Mouse (Mus musculus) forebrain, embryonic 14.5 days (tissue): ENCODE data around the gene Krtap5-4. TPM values are rescaled to one million over a fixed set of nuclear protein-coding genes. Genes with fewer than 3 reads are reported as not detected.

ENCODE experiments used
- ATAC-seq: fragments of 200-750 bp; cut with Nextera tagmentation; 2 replicates; pipeline ENCODE4 v1.8.0; 2017; ENCODE audit warnings: mild to moderate bottlenecking, moderate library complexity
- DNase-seq: peaks from one replicate; pipeline ENCODE4 v3.0.0-alpha.2; 2015; ENCODE audit warnings: low spot score
- H3K27ac ChIP-seq: fragments of 300-500 bp; sonication (generic); 2 replicates; pipeline ENCODE4 v1.5.1; 2014; ENCODE audit warnings: low read depth, mild to moderate bottlenecking, control low read depth, low read length, moderate library complexity
- H3K27me3 ChIP-seq: fragments of 300-500 bp; sonication (generic); replicated peaks from 2 replicates; pipeline ENCODE4 v1.6.1; 2014; ENCODE audit warnings: low read length, control low read depth, mixed read lengths; ENCODE audit not compliant: control insufficient read depth, insufficient read depth
- H3K36me3 ChIP-seq: fragments of 300-500 bp; sonication (generic); 2 replicates; pipeline ENCODE4 v1.6.1; 2014; ENCODE audit warnings: low read length, control low read depth; ENCODE audit not compliant: control insufficient read depth, insufficient read depth
- H3K4me1 ChIP-seq: fragments of 300-500 bp; sonication (generic); 2 replicates; pipeline ENCODE4 v1.6.1; 2014; ENCODE audit warnings: antibody characterized with exemption, low read length, control low read depth; ENCODE audit not compliant: control insufficient read depth, insufficient read depth
- H3K4me2 ChIP-seq: fragments of 300-500 bp; sonication (generic); 2 replicates; pipeline ENCODE4 v1.6.1; 2014; ENCODE audit warnings: mild to moderate bottlenecking, control low read depth, low read length
- H3K4me3 ChIP-seq: fragments of 300-500 bp; sonication (generic); 2 replicates; pipeline ENCODE4 v1.5.1; 2014; ENCODE audit warnings: low read depth, low read length, control low read depth
- H3K9ac ChIP-seq: fragments of 300-500 bp; sonication (generic); 2 replicates; pipeline ENCODE4 v1.6.1; 2014; ENCODE audit warnings: mild to moderate bottlenecking, low read length, control low read depth, moderate library complexity
- H3K9me3 ChIP-seq: fragments of 300-500 bp; sonication (generic); replicated peaks from 2 replicates; pipeline ENCODE4 v1.6.1; 2016; ENCODE audit warnings: low read length, control low read depth, mixed read lengths; ENCODE audit not compliant: control insufficient read depth
- WGBS: fragments of 180-500 bp; shearing (Covaris S2); extraction: QIAGEN DNeasy Blood & Tissue Kit; methylation state at CpG from one replicate; pipeline ENCODE4 v1.1.7; 2014; 5-methylcytosine and 5-hydroxymethylcytosine counted together
- polyA plus RNA-seq: library from polyadenylated mRNA; unstranded; fragments of >200 nt; fragmentation: Nextera tagmentation; extraction: Ambion mirVana; gene quantifications from 2 replicates; pipeline ENCODE4 v1.2.1, GENCODE M21; 2014

The Krtap5-4 gene
- polyA plus RNA-seq, 1 experiment from 2014 or later, result not detected

DNA sequence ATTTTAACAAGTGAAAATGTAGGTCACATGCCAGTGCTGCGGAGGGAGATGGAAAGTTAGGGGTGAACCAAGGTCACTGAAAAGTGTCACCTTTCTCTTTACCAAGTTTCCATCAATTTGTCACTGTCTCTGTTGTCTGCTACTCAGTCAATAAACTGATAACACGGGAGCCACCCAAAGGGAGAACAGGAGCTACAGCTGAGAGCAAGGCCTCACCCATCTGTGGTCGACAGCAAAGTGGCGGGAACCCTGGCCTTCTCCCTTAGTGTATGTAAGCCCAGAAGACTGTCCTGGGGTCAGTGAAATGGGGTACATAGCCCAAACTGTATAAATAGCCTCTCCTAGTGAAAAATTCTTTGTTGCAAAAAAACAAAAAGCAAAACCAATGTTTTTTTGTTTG is 44.2 kb downstream of the Krtap5-4 start:
- H3K4me1 ChIP-seq, result 0 out of 2 replicates have a peak, but pooled peaks cover 4% of the 10 kb centered on the region
- no peak overlapping the region for H3K4me2 ChIP-seq
- ATAC-seq, result no peak
- H3K4me3 ChIP-seq, result no peak overlapping the region
- H3K27ac ChIP-seq, result no peak overlapping the region
- H3K36me3 ChIP-seq, result no peaks in the 10 kb centered on the region
- no peaks in the 10 kb centered on the region for H3K27me3 ChIP-seq
- H3K9ac ChIP-seq, result no peak overlapping the region
- DNase-seq, result no peak
- WGBS, result 86% methylated on average over 4 of the region's 4 CpGs
- H3K9me3 ChIP-seq, result no peaks in the 10 kb centered on the region

DNA sequence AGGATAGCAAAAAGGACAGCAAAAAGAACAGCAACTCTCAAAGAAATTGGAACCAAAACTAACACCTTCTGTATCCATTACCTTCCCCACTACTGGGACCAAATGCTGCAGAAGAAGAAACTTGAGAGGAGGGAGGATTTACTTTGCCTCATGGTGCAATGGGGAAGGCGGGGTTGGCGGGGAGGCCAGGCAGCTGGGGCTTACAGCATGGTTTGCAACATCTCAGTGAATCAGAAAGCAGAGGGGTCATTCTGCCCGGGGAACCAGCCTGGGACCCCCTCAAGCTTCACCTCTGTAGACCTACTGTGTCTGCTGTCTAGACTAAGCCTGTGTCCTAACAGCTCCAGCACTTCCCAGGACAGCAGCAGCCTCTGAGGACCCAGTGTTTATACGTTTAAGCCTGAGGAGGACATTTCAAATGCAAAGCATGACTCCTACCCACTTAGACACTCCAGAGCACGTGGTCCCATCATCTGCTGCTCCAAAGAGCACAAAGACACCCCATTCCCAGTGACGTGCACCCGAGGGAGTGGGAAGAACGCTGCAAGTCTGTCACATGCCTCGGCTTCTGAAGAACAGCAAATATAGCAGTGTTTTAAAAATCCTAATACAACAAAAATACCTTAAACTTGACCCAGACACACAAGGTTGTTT is 46.1 kb downstream of the Krtap5-4 start:
- Histone ChIP-seq H3K4me2 (no peak overlapping the region), H3K9me3 (no peaks in the 10 kb centered on the region), H3K27ac (peak overlapping the region; percentile 17; the same call in 1 of the 2 replicates), H3K9ac (peak overlapping the region; percentile 17; the same call in 1 of the 2 replicates), H3K36me3 (no peaks in the 10 kb centered on the region), H3K27me3 (no peaks in the 10 kb centered on the region), H3K4me3 (no peak overlapping the region), H3K4me1 (0 out of 2 replicates have a peak, but pooled peaks cover 4% of the 10 kb centered on the region)
- ATAC-seq, result peak; percentile 87
- peak; percentile 77 for DNase-seq
- 26% methylated on average over 9 of the region's 9 CpGs for WGBS

DNA sequence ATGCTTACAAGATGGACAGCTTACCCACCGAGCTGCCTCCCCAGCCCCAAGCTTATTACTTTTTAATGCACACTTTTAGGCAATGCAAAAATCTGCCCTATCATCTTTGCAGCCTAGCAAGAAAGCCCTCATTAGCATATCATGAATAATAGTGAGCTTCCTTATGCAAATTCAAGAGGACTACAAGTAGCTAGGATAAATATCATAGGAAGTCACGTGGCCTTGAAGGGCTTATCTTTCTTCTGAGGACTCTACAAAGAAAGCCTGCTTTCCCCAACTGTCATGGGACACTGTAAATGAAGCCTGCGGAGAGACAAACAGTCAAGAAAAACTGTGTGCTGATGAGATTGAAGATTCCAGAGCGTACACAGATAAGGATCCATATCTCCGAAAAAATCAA is 48.2 kb downstream of the Krtap5-4 start:
- Histone ChIP-seq H3K4me2 (no peak overlapping the region), H3K36me3 (no peaks in the 10 kb centered on the region), H3K4me1 (0 out of 2 replicates have a peak, but pooled peaks cover 4% of the 10 kb centered on the region), H3K27ac (no peak overlapping the region), H3K9me3 (no peaks in the 10 kb centered on the region), H3K27me3 (no peaks in the 10 kb centered on the region), H3K4me3 (no peak overlapping the region), H3K9ac (no peak overlapping the region)
- 63% methylated on average over 5 of the region's 5 CpGs for WGBS
- peak; percentile 68 for ATAC-seq
- DNase-seq, result peak; percentile 65

DNA sequence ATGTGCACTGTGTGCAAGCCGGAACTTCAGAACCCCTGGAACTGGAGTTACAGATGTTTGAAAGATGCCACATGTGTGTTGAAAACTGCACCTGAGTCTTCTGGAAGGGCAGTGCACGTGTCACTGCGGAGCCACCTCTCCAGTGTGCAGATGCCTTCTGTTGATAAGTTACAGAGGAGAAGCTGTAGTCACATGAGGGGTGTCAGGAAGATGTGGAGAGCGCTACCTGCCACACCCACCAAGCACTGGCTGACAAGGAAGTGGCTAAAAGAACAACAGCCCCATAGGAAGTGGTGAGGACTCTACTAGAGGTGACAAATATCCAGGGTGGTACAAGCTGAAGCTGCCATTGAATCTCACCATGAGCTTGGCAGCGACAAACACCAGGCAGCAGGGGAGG is 50.5 kb downstream of the Krtap5-4 start:
- Histone ChIP-seq H3K36me3 (no peaks in the 10 kb centered on the region), H3K9ac (no peak overlapping the region), H3K4me1 (0 out of 2 replicates have a peak, but pooled peaks cover 4% of the 10 kb centered on the region), H3K9me3 (no peaks in the 10 kb centered on the region), H3K27me3 (no peaks in the 10 kb centered on the region), H3K4me3 (no peak overlapping the region), H3K4me2 (no peak overlapping the region), H3K27ac (no peak overlapping the region)
- ATAC-seq (no peak), DNase-seq (no peak)
- WGBS, result 82% methylated on average over 5 of the region's 5 CpGs

Other genes starting within 250 kb of the Krtap5-4 start
- gene Mob2, start 242.5 kb upstream of the Krtap5-4 start, polyA plus RNA-seq, result 53.6 and 57.9 TPM in 2 replicates
- 58.0 and 84.8 TPM in 2 replicates for gene Dusp8, start 207.7 kb upstream of the Krtap5-4 start, polyA plus RNA-seq
- not detected in 2 replicates for gene Gm45618, start 182.8 kb upstream of the Krtap5-4 start, polyA plus RNA-seq
- not detected in 2 replicates for gene Gm39115, start 167.5 kb upstream of the Krtap5-4 start, polyA plus RNA-seq
- gene Gm45337, start 158.9 kb upstream of the Krtap5-4 start, polyA plus RNA-seq, result not detected in 2 replicates
- not detected in 2 replicates for gene Gm29735, start 146.4 kb upstream of the Krtap5-4 start, polyA plus RNA-seq
- gene Gm4553, start 137.8 kb upstream of the Krtap5-4 start, polyA plus RNA-seq, result not detected in 2 replicates
- gene Krtap5-2, start 127.5 kb upstream of the Krtap5-4 start, polyA plus RNA-seq, result not detected in 2 replicates
- not detected in 2 replicates for gene Gm10153, start 113.2 kb upstream of the Krtap5-4 start, polyA plus RNA-seq
- not detected in 2 replicates for gene Krtap5-3, start 102.2 kb upstream of the Krtap5-4 start, polyA plus RNA-seq
- gene Gm7579, start 91.7 kb upstream of the Krtap5-4 start, polyA plus RNA-seq, result not detected in 2 replicates
- not detected in 2 replicates for gene Krtap5-5, start 73.6 kb upstream of the Krtap5-4 start, polyA plus RNA-seq
- not detected in 2 replicates for gene Gm40460, start 62.5 kb upstream of the Krtap5-4 start, polyA plus RNA-seq
- gene Gm2431, start 45.2 kb upstream of the Krtap5-4 start, polyA plus RNA-seq, result not detected in 2 replicates
- not detected in 2 replicates for gene Gm4559, start 29.2 kb upstream of the Krtap5-4 start, polyA plus RNA-seq
- not detected in 2 replicates for gene Krtap5-1, start 6.4 kb upstream of the Krtap5-4 start, polyA plus RNA-seq
- 1.9 and 3.4 TPM in 2 replicates for gene Ifitm10, start 70.2 kb downstream of the Krtap5-4 start, polyA plus RNA-seq
- gene Gm49369, start 79.1 kb downstream of the Krtap5-4 start, polyA plus RNA-seq, result not detected in 2 replicates
- gene Ctsd, start 84.5 kb downstream of the Krtap5-4 start, polyA plus RNA-seq, result 261 and 263 TPM in 2 replicates
- not detected in 2 replicates for gene Syt8, start 131.3 kb downstream of the Krtap5-4 start, polyA plus RNA-seq
- 0.67 and 0.82 TPM in 2 replicates for gene Tnni2, start 138.3 kb downstream of the Krtap5-4 start, polyA plus RNA-seq
- 5.8 and 5.9 TPM in 2 replicates for gene Lsp1, start 157.3 kb downstream of the Krtap5-4 start, polyA plus RNA-seq
- gene Tnnt3, start 195.3 kb downstream of the Krtap5-4 start, polyA plus RNA-seq, result 0.42 and 0.53 TPM in 2 replicates
- gene Mrpl23, start 229.1 kb downstream of the Krtap5-4 start, polyA plus RNA-seq, result 21.7 and 28.7 TPM in 2 replicates